Mouse (Mus musculus): ENCODE data around the gene Nudt17.
"Not testable (repeated sequence)": the region's sequence is repeated elsewhere in the genome, so short reads cannot be mapped to it uniquely, and the experiment has no call there.

The Nudt17 gene

GRCm38 (mm10) chr3:96707903-96708683 lies at the start of gene Nudt17:
Gene Nudt17, minus strand, starts transcription at chr3:96708562.
- DNase-seq = peak; percentile 85

- DNase-seq = no peak
These were observed 49.3 kb upstream of the Nudt17 start for GRCm38 (mm10) chr3:96757691-96758090.

- DNase-seq = no peak
These were observed 47.6 kb upstream of the Nudt17 start for GRCm38 (mm10) chr3:96755935-96756334.

DNA sequence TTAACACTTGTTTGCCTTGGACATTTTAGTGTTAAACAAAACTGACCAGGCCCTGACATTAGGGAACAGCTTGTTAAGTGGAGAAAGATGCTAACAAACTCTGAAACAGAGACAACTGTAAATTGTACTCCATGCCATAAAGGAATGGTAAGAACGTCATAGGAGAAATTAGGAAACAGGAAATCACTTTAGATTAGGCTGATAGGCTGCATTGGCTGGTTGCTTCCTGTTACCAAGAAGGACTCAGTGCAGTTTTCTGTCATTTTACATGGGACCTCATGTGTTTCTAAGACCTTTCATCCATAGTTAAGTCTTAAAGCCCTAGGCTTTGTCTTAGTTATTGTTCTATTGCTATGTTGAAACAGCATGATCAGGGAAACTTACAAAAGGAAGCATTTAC lies 38.5 kb upstream of the Nudt17 start:
- no peak for DNase-seq

DNA sequence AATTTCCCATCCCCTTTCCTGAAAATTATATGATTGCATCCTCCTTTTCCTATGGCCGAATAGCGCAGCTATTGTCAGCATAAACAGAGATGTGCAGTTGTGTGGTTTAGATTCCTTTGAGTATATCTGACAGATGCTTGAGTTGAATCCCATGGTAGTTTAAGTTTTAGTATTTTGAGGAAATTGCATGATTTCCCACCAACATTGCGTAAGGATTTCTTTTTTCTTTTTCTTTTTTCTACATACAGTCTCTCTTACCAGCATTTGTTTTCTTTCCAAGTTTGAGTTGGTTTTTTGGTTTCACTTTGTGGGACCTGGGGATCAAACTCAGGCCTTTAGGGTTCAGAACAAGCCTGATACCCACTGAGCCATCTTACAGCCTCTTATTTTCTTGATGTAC lies 36.0 kb upstream of the Nudt17 start:
- no peak for DNase-seq

GRCm38 (mm10) chr3:96740279-96740678 lies 31.9 kb upstream of the Nudt17 start:
- not testable (repeated sequence) for DNase-seq

DNA sequence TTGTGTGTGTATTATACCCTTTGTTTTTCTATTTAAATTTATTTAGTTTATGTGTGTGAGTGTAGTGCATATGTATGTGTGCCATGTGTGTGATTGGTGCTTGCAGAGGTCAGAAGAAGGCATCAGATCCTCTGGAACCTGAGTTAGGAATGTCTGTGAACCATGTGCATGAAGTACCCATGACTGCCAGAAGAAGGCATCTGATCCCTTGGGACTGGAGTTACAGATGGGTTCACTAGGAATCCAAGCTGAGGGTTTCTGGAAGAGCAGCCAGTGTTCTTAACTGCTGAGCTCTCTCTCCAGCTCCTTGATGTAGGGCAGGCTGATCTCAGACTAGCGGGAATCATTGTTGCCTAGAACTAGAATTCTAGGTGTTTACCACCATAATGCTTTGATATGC lies 29.6 kb upstream of the Nudt17 start:
- DNase-seq = no peak

- peak; percentile 34 for DNase-seq
These were observed 28.8 kb upstream of the Nudt17 start for GRCm38 (mm10) chr3:96737013-96737740.

DNA sequence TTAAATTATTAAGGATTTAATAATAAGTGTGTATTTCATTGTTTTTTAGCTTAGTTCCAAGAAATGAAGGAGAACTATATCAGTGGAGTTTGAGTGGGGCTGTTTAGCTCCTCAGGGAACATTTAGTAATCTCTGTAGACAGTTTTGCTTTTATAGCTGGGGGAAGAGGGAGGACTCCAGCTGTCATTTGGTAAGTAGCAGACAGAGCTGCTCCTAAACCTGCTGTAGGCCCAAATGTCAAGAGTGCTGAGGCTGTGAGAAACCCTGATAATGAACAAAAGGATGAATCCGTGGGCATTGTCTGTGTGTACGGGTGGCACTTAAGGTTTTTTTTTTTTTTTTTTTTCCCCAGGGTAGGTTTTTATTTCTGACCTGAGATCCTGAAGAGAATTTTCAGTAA lies 26.8 kb upstream of the Nudt17 start:
- DNase-seq = no peak

DNA sequence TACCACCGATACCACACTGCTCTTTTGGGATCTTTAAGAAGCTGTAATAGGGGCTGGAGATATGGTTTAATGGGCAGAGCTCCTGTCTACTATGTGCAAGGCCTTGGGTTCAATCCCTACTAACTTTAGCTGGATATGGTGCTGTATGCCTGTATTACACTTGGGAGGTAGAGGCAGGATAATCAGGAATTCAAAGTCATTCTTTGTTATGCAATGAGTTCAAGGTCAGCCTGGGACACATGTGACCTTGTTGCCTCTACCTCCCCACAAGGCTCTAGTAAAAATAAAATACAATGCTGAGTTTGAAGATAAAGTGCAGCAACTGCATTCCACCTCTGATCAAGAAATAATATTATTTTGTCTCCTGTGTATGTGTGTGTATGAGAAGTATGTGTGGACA lies 25.6 kb upstream of the Nudt17 start:
- no peak for DNase-seq

DNA sequence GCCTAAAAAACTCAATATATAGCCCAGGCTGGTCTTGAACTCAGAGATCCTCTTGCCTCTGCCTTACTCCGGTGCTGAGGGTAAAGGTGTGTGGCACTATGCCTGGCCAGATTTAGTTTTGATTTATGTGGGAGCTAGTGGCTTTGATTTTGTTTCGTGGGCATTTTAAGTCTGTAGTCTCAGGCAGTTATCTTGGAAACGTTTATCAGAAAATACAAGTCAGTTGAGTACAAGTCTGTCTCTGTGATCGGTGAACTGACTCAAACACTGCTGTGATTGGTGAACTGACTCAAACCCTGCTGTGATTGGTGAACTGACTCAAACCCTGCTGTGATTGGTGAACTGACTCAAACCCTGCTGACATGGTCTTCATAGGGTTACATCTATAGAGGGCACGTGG lies 22.4 kb upstream of the Nudt17 start:
- DNase-seq = no peak

DNA sequence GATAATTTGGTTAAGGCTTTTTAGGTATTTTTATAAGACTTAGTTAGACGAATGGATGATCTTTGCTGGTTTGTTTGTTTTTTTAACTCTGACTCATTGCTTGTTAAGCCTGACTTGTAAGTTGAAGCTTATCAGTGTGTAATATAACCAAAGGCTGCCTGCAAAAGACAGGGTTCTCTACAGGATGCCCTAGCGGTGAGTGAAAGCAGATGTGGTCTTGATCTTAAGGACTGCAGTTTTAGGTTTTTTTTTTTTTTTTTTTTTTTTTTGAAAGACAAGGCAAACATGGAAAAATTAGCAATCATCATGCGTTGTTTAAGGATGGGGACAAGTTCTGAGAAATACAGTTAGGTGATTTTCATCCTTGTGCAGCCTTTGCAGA lies 21.0 kb upstream of the Nudt17 start:
- no peak for DNase-seq

- no peak for DNase-seq
These were observed 20.5 kb upstream of the Nudt17 start for GRCm38 (mm10) chr3:96728634-96729402.

DNA sequence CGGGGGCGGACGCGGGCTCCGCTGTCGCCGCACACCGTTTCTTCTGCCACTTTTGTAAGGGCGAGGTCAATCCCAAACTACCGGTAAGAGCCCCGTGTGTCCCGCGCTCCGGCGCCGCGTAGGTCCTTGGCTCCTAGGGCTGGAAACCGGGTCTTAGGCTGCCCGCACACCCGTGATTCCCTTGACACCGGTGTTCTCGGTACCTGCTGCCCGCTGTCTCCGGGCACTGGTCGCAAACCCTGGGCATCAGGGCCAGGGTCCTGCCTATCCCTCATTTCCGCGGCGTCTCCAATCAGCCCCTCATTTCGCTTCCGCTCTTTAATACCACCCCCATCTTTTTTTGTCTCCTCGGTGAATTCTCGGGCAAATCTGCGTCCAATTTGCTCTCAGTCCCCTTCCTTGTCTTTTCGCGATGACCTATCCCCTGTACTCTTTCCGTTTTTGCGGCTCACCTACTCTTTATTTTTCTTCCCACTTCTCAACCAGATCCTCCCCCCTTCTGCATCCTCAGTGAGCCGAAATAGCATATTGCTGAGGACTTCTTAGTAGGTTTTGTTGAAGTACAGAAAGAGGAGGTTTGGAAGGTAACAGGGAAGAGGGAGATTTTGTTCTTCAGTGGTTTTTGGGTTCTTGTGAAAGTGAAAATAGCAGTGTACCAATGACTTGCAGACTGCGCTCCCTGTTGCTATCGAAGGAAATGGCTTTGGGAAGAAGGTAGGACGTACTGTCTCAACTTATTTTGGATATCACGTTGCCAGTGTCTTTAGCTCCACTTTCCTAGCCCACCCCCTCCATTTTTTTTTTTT lies 19.7 kb upstream of the Nudt17 start:
- peak; percentile 42 for DNase-seq

GRCm38 (mm10) chr3:96727343-96727827 lies 19.0 kb upstream of the Nudt17 start, which contains the start of the genes Polr3c and Rnf115:
Gene Polr3c, minus strand, starts transcription at chr3:96727628.
Gene Rnf115, plus strand, starts transcription at chr3:96727664.
- DNase-seq = peak; percentile 97

GRCm38 (mm10) chr3:96719173-96719572 lies 10.8 kb upstream of the Nudt17 start:
- DNase-seq = peak; percentile 63

DNA sequence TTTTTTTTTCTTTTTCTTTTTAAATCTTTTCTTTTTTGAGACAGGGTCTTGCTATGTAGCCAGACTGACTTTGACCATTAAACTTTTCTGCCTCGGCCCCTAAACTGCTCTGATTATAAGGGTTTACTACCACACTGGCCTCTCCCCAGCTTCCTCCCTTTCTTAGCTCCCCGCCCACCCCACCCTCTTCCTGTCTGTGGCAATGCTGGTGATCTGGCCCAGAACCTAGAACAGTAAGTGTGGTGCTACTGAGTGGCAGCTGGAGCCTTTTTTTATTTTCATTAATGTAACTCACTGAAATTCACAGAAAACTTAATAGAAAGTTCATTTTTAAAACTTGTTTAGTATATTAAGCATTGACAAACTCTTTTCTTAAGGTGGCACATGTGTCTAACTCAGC lies 7.5 kb upstream of the Nudt17 start:
- peak; percentile 53 for DNase-seq

GRCm38 (mm10) chr3:96714286-96714685 lies 5.9 kb upstream of the Nudt17 start:
- DNase-seq = no peak

DNA sequence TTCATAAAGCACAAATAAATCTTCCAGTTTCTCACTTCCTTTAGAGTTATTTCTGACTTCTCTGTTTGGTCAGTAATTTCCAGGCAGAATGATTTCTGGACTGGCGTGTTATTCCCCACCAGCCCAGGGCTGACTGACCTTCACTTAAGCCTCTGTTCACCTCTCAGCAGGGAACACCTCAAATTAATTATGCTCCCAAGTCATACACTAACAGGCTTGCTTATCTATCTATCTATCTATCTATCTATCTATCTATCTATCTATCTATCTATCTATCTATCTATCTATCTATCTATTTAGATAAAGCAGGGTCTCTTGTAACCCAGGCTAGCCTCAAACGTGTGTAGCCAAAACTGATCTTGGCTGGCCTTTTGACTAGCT lies 312 bp upstream of the Nudt17 start:
- no peak for DNase-seq

GRCm38 (mm10) chr3:96706984-96707383 lies 1.4 kb downstream of the Nudt17 start:
- no peak for DNase-seq

- no peak for DNase-seq
These were observed 2.1 kb downstream of the Nudt17 start for GRCm38 (mm10) chr3:96706217-96706616.

DNA sequence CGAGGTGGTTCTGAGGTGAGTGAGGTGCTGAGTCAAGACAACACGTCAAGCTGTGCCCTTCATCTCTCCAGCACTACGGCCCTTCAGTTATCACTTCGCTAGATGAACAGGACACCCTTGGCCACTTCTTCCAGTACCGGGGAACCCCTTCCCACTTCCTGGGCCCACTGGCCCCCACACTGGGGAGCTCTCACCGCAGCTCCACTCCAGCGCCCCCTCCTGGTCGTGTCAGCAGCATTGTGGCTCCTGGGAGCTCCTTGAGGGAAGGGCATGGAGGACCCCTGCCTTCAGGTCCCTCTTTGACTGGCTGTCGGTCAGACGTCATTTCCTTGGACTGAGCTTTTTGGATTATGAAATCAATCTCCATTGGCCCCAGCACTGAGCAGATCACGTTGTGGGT lies 3.6 kb downstream of the Nudt17 start:
- DNase-seq = no peak

Data from lung, postnatal 36 days (tissue).